Mouse (Mus musculus) megakaryocyte, embryonic 14.5 days (primary cell): ENCODE measurements at regions not wholly inside any gene's neighbourhood (a gene's known extent, or its start where the extent isn't known, plus 50 kb on each side); places are given as distances from the start of the nearest gene placed in this dataset.

ENCODE experiments used
- FLI1 ChIP-seq: IDR thresholded peaks from 2 replicates; pipeline ENCODE4 v1.6.1; 2012; ENCODE audit warnings: low read length, inconsistent platforms, mixed read lengths
- GATA1 ChIP-seq: IDR thresholded peaks from 3 replicates; pipeline ENCODE4 v1.6.1; 2012; ENCODE audit warnings: mixed read lengths, low read length, inconsistent platforms, borderline replicate concordance

- TF ChIP-seq FLI1 (no peak), GATA1 (no peak)
These were observed 179.5 kb upstream of the Klf3 start for GRCm38 (mm10) chr5:64623653-64624052.
